9 mouse cellular contexts compared by ENCODE assay signal in genomic region chr10:81177958-81178712, GRCm38 (mm10). TPM values are rescaled to one million over a fixed set of nuclear protein-coding genes. Genes with fewer than 3 reads are reported as not detected.
DNase-seq lines count a peak whose midpoint lies in the region; ATAC-seq and TF ChIP-seq lines count a peak whose summit lies in the region.
"Had no signal": no experiment of that assay in that cellular context is flagged by ENCODE, and none has a peak within 500 bp of the region (broad histone marks: within the 10 kb centered on the region; RNA-seq: fewer than 3 reads in every experiment).

No protein-coding gene starts in this region.

- no peaks in the 10 kb centered on the region for H3K27me3 ChIP-seq in embryonic facial prominence, embryonic 12.5 days
- H3K27me3 ChIP-seq in hindbrain, embryonic 13.5 days: no peaks in the 10 kb centered on the region
- H3K27me3 ChIP-seq in midbrain, embryonic 16.5 days (ENCODE audit: control insufficient read depth, insufficient read depth, low read depth, low read length): no peaks in the 10 kb centered on the region

- WGBS in embryonic facial prominence, embryonic 12.5 days: 68% methylated on average over 14 of the region's 14 CpGs
- WGBS in hindbrain, embryonic 13.5 days: 67% methylated on average over 14 of the region's 14 CpGs
- WGBS in midbrain, embryonic 16.5 days: 72% methylated on average over 14 of the region's 14 CpGs

- peak overlapping the region; percentile 97 for H3K4me3 ChIP-seq in left cerebral cortex, adult 2 months
- peak overlapping the region; percentile 84 for H3K4me3 ChIP-seq in embryonic facial prominence, embryonic 12.5 days
- H3K4me3 ChIP-seq in hindbrain, embryonic 13.5 days: peak overlapping the region; percentile 94
- peak overlapping the region; percentile 94 for H3K4me3 ChIP-seq in midbrain, embryonic 16.5 days (ENCODE audit: low read depth, low read length)

- peak overlapping the region; percentile 94 for H3K4me2 ChIP-seq in embryonic facial prominence, embryonic 12.5 days (replicated peaks)
- H3K4me2 ChIP-seq in hindbrain, embryonic 13.5 days: peak overlapping the region; percentile 97
- peak overlapping the region; percentile 78 for H3K4me2 ChIP-seq in midbrain, embryonic 16.5 days (ENCODE audit: low read length)

- intact Hi-C loops in left cerebral cortex, adult 2 months (cut with DNase I): no loop called here
- intact Hi-C loops in left cerebral cortex, postnatal 25 days (cut with DNase I): loop anchor here (2.0 kb wide), 1 partner anchor 41 kb away; no protein-coding TSS in a partner anchor

- ATAC-seq in embryonic facial prominence, embryonic 12.5 days (ENCODE audit: insufficient number of reproducible peaks, insufficient read depth, low FRiP score, low TSS enrichment): no peak
- no peak for ATAC-seq in hindbrain, embryonic 13.5 days (ENCODE audit: low FRiP score)
- no peak for ATAC-seq in midbrain, embryonic 16.5 days

- H3K9me3 ChIP-seq in embryonic facial prominence, embryonic 12.5 days: no peaks in the 10 kb centered on the region
- no peaks in the 10 kb centered on the region for H3K9me3 ChIP-seq in hindbrain, embryonic 13.5 days
- no peaks in the 10 kb centered on the region for H3K9me3 ChIP-seq in midbrain, embryonic 16.5 days (replicated peaks; ENCODE audit: control insufficient read depth, low read length, poor library complexity, severe bottlenecking)

- DNase-seq in left cerebral cortex, adult 2 months (ENCODE audit: extremely low spot score in 1 of 2, low spot score in 2 of 2): no peak
- no peak for DNase-seq in left cerebral cortex, adult 8-10 months (ENCODE audit: low spot score in 2 of 2)
- no peak for DNase-seq in layer of hippocampus, adult 9-10 months (ENCODE audit: low spot score)
- no peak for DNase-seq in left cerebral cortex, postnatal 25 days (ENCODE audit: low spot score in 2 of 2)
- no peak for DNase-seq in embryo, embryonic 9.5 days (ENCODE audit: extremely low spot score)

- peak overlapping the region; percentile 91 for H3K9ac ChIP-seq in embryonic facial prominence, embryonic 12.5 days
- peak overlapping the region; percentile 100 for H3K9ac ChIP-seq in hindbrain, embryonic 13.5 days
- H3K9ac ChIP-seq in midbrain, embryonic 16.5 days (ENCODE audit: low read depth, low read length): peak overlapping the region; percentile 97

- no peak overlapping the region; the same call in 1 of the 2 replicates for H3K27ac ChIP-seq in left cerebral cortex, adult 2 months
- H3K27ac ChIP-seq in embryonic facial prominence, embryonic 12.5 days: 0 out of 2 replicates have a peak overlapping the region, but pooled peaks have one; percentile 12
- peak overlapping the region; percentile 98 for H3K27ac ChIP-seq in hindbrain, embryonic 13.5 days
- no peak overlapping the region for H3K27ac ChIP-seq in midbrain, embryonic 16.5 days (ENCODE audit: low read length)

- TF ChIP-seq CTCF in left cerebral cortex, adult 2 months (IDR thresholded peaks at IDR 0.05): no peak

- H3K4me1 ChIP-seq in embryonic facial prominence, embryonic 12.5 days: peaks cover 40% of the 10 kb centered on the region
- peaks cover 71% of the 10 kb centered on the region for H3K4me1 ChIP-seq in hindbrain, embryonic 13.5 days (replicated peaks)
- H3K4me1 ChIP-seq in midbrain, embryonic 16.5 days (ENCODE audit: control insufficient read depth, insufficient read depth, low read length): peaks cover 39% of the 10 kb centered on the region

- H3K36me3 ChIP-seq in embryonic facial prominence, embryonic 12.5 days: peaks cover 50% of the 10 kb centered on the region
- peaks cover 52% of the 10 kb centered on the region for H3K36me3 ChIP-seq in hindbrain, embryonic 13.5 days
- peaks cover 45% of the 10 kb centered on the region for H3K36me3 ChIP-seq in midbrain, embryonic 16.5 days (ENCODE audit: control insufficient read depth, insufficient read depth, low read length)

RNA-seq across cellular contexts. Expression of gene Eef2, which starts 1.7 kb away (rescaled TPM):
- total RNA-seq in left cerebral cortex, adult 2 months (2021): 100 to 1,000 TPM; 884 to 901 TPM
- total RNA-seq in left cerebral cortex, adult 8-10 months (2022): 100 to 1,000 TPM; 928 to 998 (median 954) TPM
- polyA plus RNA-seq in embryonic facial prominence, embryonic 12.5 days (2016; fragmentation: Nextera tagmentation; extraction: Ambion mirVana): 552 and 562 TPM in 2 replicates
- polyA plus RNA-seq in hindbrain, embryonic 13.5 days (2015; fragmentation: Nextera tagmentation; extraction: Ambion mirVana): 561 and 576 TPM in 2 replicates
- 535 and 543 TPM in 2 replicates for polyA plus RNA-seq in midbrain, embryonic 16.5 days (2015; fragmentation: Nextera tagmentation; extraction: Ambion mirVana)
- 100 to 1,000 TPM; 854 to 872 TPM for total RNA-seq in left cerebral cortex, postnatal 25 days (2021)

RNA-seq across cellular contexts. Expression of gene Dapk3, which starts 4.7 kb away (rescaled TPM):
- 10 to 100 TPM; 74.6 to 89.4 TPM for total RNA-seq in left cerebral cortex, adult 2 months (2021)
- 10 to 100 TPM; 65.1 to 70.9 (median 68.9) TPM for total RNA-seq in left cerebral cortex, adult 8-10 months (2022)
- 79.5 and 85.3 TPM in 2 replicates for polyA plus RNA-seq in embryonic facial prominence, embryonic 12.5 days (2016; fragmentation: Nextera tagmentation; extraction: Ambion mirVana)
- 59.1 and 61.7 TPM in 2 replicates for polyA plus RNA-seq in hindbrain, embryonic 13.5 days (2015; fragmentation: Nextera tagmentation; extraction: Ambion mirVana)
- polyA plus RNA-seq in midbrain, embryonic 16.5 days (2015; fragmentation: Nextera tagmentation; extraction: Ambion mirVana): 52.5 and 58.3 TPM in 2 replicates
- total RNA-seq in left cerebral cortex, postnatal 25 days (2021): 10 to 100 TPM; 71.3 to 77.7 TPM

RNA-seq across cellular contexts. Expression of gene 4930442H23Rik, which starts 5.5 kb away (rescaled TPM):
- not detected for total RNA-seq in left cerebral cortex, adult 2 months (2021)
- total RNA-seq in left cerebral cortex, adult 8-10 months (2022): not detected
- not detected in 2 replicates for polyA plus RNA-seq in embryonic facial prominence, embryonic 12.5 days (2016; fragmentation: Nextera tagmentation; extraction: Ambion mirVana)
- polyA plus RNA-seq in hindbrain, embryonic 13.5 days (2015; fragmentation: Nextera tagmentation; extraction: Ambion mirVana): 0.13 and 0.26 TPM in 2 replicates
- not detected in 2 replicates for polyA plus RNA-seq in midbrain, embryonic 16.5 days (2015; fragmentation: Nextera tagmentation; extraction: Ambion mirVana)
- total RNA-seq in left cerebral cortex, postnatal 25 days (2021): not detected
- total RNA-seq: neutrophil, adult 5-6 weeks had no signal

RNA-seq across cellular contexts. Expression of gene Pias4, which starts 10.4 kb away (rescaled TPM):
- total RNA-seq in left cerebral cortex, adult 2 months (2021): 10 to 100 TPM; 26.7 to 32.0 TPM
- total RNA-seq in left cerebral cortex, adult 8-10 months (2022): 10 to 100 TPM; 22.0 to 30.4 (median 27.9) TPM
- 57.5 and 62.0 TPM in 2 replicates for polyA plus RNA-seq in embryonic facial prominence, embryonic 12.5 days (2016; fragmentation: Nextera tagmentation; extraction: Ambion mirVana)
- 58.4 and 62.3 TPM in 2 replicates for polyA plus RNA-seq in hindbrain, embryonic 13.5 days (2015; fragmentation: Nextera tagmentation; extraction: Ambion mirVana)
- 49.7 and 52.2 TPM in 2 replicates for polyA plus RNA-seq in midbrain, embryonic 16.5 days (2015; fragmentation: Nextera tagmentation; extraction: Ambion mirVana)
- 10 to 100 TPM; 26.6 to 28.7 TPM for total RNA-seq in left cerebral cortex, postnatal 25 days (2021)

RNA-seq across cellular contexts. Expression of gene Nmrk2, which starts 23.7 kb away (rescaled TPM):
- total RNA-seq in left cerebral cortex, adult 2 months (2021): under 1 TPM in 1 of 2 experiments, not detected in 1; 0.42 TPM
- under 1 TPM in 1 of 4 experiments, not detected in 3; 0.18 TPM for total RNA-seq in left cerebral cortex, adult 8-10 months (2022)
- 0.20 TPM in 1 of 2 replicates, not detected in the other for polyA plus RNA-seq in embryonic facial prominence, embryonic 12.5 days (2016; fragmentation: Nextera tagmentation; extraction: Ambion mirVana)
- polyA plus RNA-seq in hindbrain, embryonic 13.5 days (2015; fragmentation: Nextera tagmentation; extraction: Ambion mirVana): 0.09 and 0.10 TPM in 2 replicates
- polyA plus RNA-seq in midbrain, embryonic 16.5 days (2015; fragmentation: Nextera tagmentation; extraction: Ambion mirVana): 0.19 TPM in 1 of 2 replicates, not detected in the other
- under 1 TPM in 1 of 2 experiments, not detected in 1; 0.23 TPM for total RNA-seq in left cerebral cortex, postnatal 25 days (2021)
- total RNA-seq: neutrophil, adult 5-6 weeks had no signal

Comparison
In these comparisons a context has a peak if more than half of its experiments do, and no peak if none do; other contexts are left out.
1. H3K27ac ChIP-seq: peak in embryonic facial prominence, embryonic 12.5 days (single experiment) and hindbrain, embryonic 13.5 days (single experiment); none in left cerebral cortex, adult 2 months (single experiment) and midbrain, embryonic 16.5 days (single experiment).
2. Peak in every context shown above with its lines, with median percentiles within 50 percentile points of each other: H3K4me3 ChIP-seq, H3K4me2 ChIP-seq and H3K9ac ChIP-seq.